Mouse (Mus musculus): ENCODE data around the gene Tbc1d2. TPM values are rescaled to one million over a fixed set of nuclear protein-coding genes. Genes with fewer than 3 reads are reported as not detected.

Tbc1d2 gene
- total RNA-seq (2017) = 0.75 to 1.4 TPM (median 0.87 TPM) in 3 replicates

- peak; percentile 95 for ATAC-seq (replicated peaks; ENCODE audit: insufficient number of reproducible peaks, low FRiP score, low TSS enrichment, poor library complexity, severe bottlenecking)
Measured at GRCm38 (mm10) chr4:46650086-46650753, at the start of gene Tbc1d2. TSS of gene Tbc1d2 (minus strand) at chr4:46650209.

DNA sequence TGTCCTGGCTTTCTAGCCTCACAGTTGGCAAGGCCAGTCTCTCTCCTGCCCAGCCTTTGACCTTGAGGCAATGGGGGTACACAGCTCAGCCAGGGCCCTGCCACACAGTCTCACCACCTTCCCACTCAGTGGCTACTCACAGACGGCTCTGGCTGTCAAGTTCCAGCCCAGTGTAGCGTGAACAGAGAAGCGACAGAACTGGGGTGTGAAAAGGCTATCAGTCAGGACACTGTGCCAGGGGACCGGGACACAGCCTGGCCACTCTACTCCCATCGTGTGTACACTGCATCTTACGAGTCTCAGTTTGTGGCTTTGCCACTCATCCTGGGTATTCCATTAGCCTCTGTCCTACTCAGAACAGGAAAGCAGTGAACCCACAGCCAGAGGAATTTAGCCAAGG is 46.5 kb upstream of the Tbc1d2 start:
- ATAC-seq (replicated peaks; ENCODE audit: insufficient number of reproducible peaks, low FRiP score, low TSS enrichment, poor library complexity, severe bottlenecking) = 0 out of 2 replicates have a peak, but pooled peaks have one; percentile 14

GRCm38 (mm10) chr4:46690565-46690964 is 40.6 kb upstream of the Tbc1d2 start:
- ATAC-seq (replicated peaks; ENCODE audit: insufficient number of reproducible peaks, low FRiP score, low TSS enrichment, poor library complexity, severe bottlenecking) = no peak

GRCm38 (mm10) chr4:46690023-46690420 is 40.0 kb upstream of the Tbc1d2 start:
- ATAC-seq (replicated peaks; ENCODE audit: insufficient number of reproducible peaks, low FRiP score, low TSS enrichment, poor library complexity, severe bottlenecking) = no peak

GRCm38 (mm10) chr4:46689397-46690022 is 39.5 kb upstream of the Tbc1d2 start:
- ATAC-seq (replicated peaks; ENCODE audit: insufficient number of reproducible peaks, low FRiP score, low TSS enrichment, poor library complexity, severe bottlenecking) = peak; percentile 70

- ATAC-seq (replicated peaks; ENCODE audit: insufficient number of reproducible peaks, low FRiP score, low TSS enrichment, poor library complexity, severe bottlenecking) = no peak
Measured at GRCm38 (mm10) chr4:46688213-46688832, 38.3 kb upstream of the Tbc1d2 start.

GRCm38 (mm10) chr4:46684160-46684559 is 34.2 kb upstream of the Tbc1d2 start:
- ATAC-seq (replicated peaks; ENCODE audit: insufficient number of reproducible peaks, low FRiP score, low TSS enrichment, poor library complexity, severe bottlenecking) = no peak

DNA sequence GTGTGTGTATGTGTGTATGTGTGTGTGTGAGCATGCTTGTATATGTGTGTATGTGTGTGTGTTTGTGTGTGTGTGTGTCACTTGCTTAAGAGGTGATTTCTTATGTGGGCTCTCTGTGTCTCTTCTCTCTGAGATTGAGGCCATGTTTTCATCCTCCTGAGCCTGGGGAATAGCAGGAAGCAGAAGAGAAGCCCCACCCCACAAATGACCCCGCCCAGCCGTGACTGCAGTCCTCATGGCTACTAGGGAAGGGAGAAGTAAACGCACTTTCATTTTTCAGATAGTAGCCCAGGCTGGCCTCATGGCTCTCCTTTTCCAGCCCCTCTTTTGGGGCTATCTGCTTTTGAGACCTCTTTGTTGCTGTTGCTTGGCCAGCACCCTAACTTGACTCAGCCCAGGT is 26.6 kb upstream of the Tbc1d2 start:
- no peak for ATAC-seq (replicated peaks; ENCODE audit: insufficient number of reproducible peaks, low FRiP score, low TSS enrichment, poor library complexity, severe bottlenecking)

- ATAC-seq (replicated peaks; ENCODE audit: insufficient number of reproducible peaks, low FRiP score, low TSS enrichment, poor library complexity, severe bottlenecking) = no peak
Measured at GRCm38 (mm10) chr4:46675992-46676391, 26.0 kb upstream of the Tbc1d2 start.

DNA sequence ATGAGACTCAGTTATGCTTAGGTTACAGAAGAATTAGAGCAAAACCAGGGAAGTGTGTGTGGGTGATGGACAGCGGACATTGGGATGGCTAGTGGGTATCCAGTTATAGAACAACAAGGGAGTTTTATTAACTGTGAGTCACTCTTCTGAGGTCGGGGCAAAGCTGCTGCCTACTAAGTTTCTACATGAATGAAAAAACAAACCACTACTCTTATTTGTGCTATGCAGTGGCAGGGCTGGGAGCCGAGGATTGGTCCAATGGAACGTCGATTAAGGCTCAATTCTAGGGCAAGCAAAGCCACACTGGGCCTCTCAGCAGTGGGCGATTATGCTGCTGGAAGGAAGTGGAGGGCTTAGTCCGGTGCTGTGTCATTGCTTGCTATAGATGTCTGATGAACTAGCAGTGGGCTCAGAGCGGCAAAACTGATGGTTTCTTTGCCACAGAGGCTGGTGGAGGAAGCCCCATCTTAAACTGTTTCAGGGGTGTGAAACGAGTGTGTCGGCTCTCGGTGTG is 25.3 kb upstream of the Tbc1d2 start:
- ATAC-seq (replicated peaks; ENCODE audit: insufficient number of reproducible peaks, low FRiP score, low TSS enrichment, poor library complexity, severe bottlenecking) = no peak

DNA sequence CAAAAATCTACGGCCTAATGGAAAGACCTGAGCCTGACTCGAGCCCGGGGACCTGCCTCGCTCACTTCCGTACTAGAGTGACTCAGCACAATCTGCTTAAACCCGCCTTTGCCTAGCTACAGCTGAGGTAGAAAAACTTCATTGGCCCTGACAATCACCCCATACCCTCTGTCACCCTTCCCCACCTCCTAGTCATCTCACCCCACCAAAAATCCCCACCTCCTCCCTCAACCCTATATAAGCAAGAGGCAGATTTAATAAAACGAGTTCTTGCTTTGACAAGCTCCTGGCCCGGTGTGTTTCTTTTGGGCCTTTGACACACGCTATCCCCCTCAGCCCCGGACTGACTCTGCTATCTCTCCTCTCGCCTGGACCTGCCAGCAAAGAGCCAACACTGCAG is 18.6 kb upstream of the Tbc1d2 start:
- no peak; the same call in 1 of the 2 replicates for ATAC-seq (replicated peaks; ENCODE audit: insufficient number of reproducible peaks, low FRiP score, low TSS enrichment, poor library complexity, severe bottlenecking)

DNA sequence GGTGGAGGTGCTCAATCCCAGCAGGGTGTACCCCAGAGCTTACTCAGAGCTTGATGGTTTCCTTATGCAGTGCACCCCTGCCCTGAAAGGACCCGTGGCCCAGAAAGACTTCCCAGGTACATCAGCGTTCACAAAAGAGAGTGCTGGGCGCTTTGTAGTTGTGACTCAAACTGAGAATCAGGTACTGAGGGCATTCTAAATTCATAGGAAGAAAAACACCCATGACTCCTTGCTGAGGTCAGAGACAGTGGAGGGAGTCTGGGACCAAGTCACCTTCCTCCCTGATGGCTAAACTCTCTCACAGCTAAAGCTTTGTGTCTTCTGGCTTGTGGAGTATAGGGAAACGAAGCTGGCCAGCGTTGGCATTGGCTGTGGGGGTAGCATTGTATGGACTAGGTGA is 16.4 kb upstream of the Tbc1d2 start:
- no peak for ATAC-seq (replicated peaks; ENCODE audit: insufficient number of reproducible peaks, low FRiP score, low TSS enrichment, poor library complexity, severe bottlenecking)

DNA sequence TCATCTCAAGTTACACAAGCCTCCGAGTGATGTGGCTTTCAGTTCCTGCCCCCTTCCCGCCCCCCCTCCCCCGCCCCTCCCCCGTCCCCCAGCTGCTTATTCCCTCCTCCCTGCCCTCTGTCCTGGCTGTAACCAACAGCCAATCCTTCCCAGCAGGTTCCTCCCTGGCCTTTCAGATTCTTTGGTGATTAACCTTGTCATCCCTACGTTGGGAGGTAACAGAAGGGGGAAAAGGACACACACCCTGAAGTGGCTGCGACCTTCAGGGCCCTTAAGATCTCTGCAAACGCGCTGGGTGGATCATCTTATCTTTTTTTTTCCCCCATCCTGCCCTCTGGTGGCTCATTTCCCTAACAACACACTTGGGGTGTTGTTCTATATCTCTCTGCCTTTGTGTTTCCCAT is 15.4 kb upstream of the Tbc1d2 start:
- ATAC-seq (replicated peaks; ENCODE audit: insufficient number of reproducible peaks, low FRiP score, low TSS enrichment, poor library complexity, severe bottlenecking) = no peak

- 0 out of 2 replicates have a peak, but pooled peaks have one; percentile 39 for ATAC-seq (replicated peaks; ENCODE audit: insufficient number of reproducible peaks, low FRiP score, low TSS enrichment, poor library complexity, severe bottlenecking)
Measured at GRCm38 (mm10) chr4:46664123-46665009, 14.4 kb upstream of the Tbc1d2 start.

GRCm38 (mm10) chr4:46661433-46661832 is 11.4 kb upstream of the Tbc1d2 start:
- ATAC-seq (replicated peaks; ENCODE audit: insufficient number of reproducible peaks, low FRiP score, low TSS enrichment, poor library complexity, severe bottlenecking) = no peak

DNA sequence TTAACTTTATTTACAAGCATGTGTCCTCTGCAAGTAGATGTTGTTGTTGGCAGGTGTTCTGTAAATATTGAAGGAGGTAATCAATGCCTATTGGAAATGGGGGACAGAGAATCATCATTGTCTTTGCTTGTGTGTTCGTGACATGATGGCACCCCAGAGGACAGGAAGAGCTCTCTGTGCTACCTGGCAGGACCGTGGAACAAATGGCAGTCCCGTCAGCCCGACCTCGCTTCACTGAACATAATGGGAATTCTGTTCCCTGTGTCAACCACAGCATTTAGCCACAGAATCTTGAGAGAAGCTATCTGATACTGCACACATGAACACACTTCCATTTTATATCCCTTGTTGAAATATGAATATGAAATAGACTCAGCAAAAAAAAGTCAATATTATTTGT is 8.9 kb upstream of the Tbc1d2 start:
- no peak for ATAC-seq (replicated peaks; ENCODE audit: insufficient number of reproducible peaks, low FRiP score, low TSS enrichment, poor library complexity, severe bottlenecking)

- peak; percentile 70 for ATAC-seq (replicated peaks; ENCODE audit: insufficient number of reproducible peaks, low FRiP score, low TSS enrichment, poor library complexity, severe bottlenecking)
Measured at GRCm38 (mm10) chr4:46657116-46657515, 7.1 kb upstream of the Tbc1d2 start.

- no peak for ATAC-seq (replicated peaks; ENCODE audit: insufficient number of reproducible peaks, low FRiP score, low TSS enrichment, poor library complexity, severe bottlenecking)
Measured at GRCm38 (mm10) chr4:46655956-46656355, 5.9 kb upstream of the Tbc1d2 start.

DNA sequence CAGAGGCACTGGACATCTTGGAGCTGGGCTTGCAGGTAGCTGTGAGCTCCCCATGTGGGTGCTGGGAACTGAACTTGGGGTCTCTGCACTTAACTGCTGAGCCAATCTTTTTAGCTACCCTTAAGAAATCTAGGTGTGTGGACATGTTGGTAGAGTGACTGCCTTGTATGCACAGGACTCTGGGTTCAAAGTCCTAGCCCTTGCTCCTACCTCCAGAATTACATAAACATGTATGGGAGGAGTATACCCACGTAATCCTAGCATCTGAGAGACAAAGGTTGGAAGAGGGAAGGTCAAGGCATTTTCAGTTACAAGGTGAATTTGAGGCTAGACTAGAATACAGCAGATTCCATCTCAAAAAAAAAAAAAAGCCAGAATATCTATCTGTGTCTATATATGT is 5.3 kb upstream of the Tbc1d2 start:
- no peak for ATAC-seq (replicated peaks; ENCODE audit: insufficient number of reproducible peaks, low FRiP score, low TSS enrichment, poor library complexity, severe bottlenecking)

Measured in monocyte, adult 5-6 weeks (primary cell).